Mouse (Mus musculus) kidney, adult 18-20 months (tissue): ENCODE data around the gene Olfr1079.
"Not testable (repeated sequence)": the region's sequence is repeated elsewhere in the genome, so short reads cannot be mapped to it uniquely, and the experiment has no call there.

Experiments
- DNase-seq: peaks from one replicate; pipeline ENCODE4 v3.0.0; 2021

The Olfr1079 gene

DNA sequence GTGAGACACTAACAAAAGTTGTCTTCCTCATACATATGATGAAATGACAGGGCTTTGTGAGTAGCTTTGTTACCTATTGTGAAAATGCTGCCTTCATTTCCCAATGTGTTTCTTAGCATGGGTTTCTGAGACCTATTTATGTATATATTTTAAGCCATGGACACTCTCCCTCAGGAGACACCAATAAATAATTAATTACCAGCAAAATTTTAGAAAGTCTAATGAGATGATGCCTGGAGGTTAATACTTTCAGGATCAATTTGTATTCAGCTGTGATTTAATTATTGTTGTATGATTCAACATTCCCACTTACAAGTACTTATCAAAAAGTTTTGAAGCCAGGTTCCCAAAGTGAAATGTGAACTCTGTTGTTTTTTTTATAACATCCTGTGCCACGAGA is at the start of gene Olfr1079:
TSS of gene Olfr1079 (minus strand) at position 101 of the 400 bp plus-strand sequence.
- DNase-seq: no peak

DNA sequence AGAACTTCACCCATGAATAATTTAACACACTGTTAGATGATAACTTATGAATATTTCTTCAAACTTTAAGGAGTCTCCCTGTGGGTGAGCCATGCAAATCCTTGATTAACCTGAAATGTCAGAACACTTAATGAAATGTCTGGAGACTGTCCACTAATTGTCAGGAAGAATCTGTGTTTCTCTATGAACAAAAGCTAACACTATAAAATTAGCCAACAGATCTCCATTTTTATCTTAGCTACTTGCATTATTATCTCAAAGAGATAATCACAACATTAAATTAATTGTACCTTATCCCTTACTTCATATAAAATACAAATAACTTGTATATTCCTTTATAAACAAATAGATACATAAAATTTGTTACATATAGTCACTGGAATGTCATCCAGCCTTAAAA is 15.9 kb upstream of the Olfr1079 start, which contains the start of gene Olfr1080:
TSS of gene Olfr1080 (minus strand) at position 101 of the 400 bp plus-strand sequence.
- not testable (repeated sequence) for DNase-seq

DNA sequence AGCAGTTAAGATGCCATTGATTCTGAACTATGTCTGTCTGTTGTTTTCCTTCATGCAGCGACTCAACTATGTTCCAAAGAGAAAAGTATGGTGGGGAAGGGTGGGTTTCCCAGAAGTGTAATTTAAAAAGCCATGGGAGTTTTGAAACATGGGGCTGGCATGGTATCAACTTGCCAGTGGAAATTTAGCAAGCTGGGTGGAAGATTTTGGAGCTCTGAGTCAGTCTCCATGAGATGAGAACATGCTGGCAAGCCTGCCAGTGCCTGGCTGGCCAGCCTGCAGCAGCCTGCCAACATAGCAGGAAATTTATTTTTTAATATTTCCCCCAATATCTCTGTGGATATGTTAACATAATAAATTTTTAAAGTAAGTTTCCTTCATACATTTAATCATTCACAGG is 11.3 kb downstream of the Olfr1079 start:
- no peak for DNase-seq

DNA sequence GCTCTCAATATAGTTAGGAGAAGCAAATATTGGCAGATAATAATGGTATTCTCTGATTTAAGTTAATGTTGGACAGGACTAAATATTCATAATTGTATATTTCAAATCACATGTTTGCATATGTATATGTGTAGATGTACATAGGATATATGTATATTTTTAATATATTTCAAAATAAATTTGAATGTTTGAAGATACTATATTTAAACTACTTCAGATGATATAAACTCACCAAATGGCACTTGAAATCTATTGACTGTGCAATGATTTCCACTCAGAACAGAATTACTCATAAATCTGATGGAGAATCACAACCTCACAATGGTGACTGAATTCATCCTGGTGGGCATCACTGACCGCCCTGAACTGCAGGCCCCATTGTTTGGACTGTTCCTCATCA is 34.1 kb downstream of the Olfr1079 start, which contains the start of gene Olfr1076:
TSS of gene Olfr1076 (plus strand) at position 301 of the 400 bp plus-strand sequence.
- DNase-seq: no peak

DNA sequence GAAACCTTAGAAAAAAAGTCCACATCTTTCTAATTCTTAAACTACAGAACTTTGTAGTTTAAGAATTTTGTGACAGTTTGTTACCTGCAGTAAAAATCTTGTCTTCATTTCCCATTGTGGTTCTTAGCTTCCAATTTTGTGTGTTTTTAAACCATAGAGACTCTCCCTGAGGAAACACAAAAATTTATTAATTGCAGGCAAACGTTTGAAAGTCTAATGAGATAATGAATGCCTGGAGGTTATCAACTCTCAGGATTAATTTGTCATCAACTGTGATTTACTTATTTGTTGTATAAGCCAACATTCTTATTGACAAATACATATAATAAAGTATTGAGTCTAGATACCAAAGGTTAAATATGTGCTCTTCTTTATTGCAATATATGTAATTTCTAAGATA is 55.0 kb downstream of the Olfr1079 start, which contains the start of gene Olfr228:
TSS of gene Olfr228 (minus strand) at position 101 of the 400 bp plus-strand sequence.
- no peak for DNase-seq
